ENCODE assay signal across 9 mouse cellular contexts in the genomic region with DNA sequence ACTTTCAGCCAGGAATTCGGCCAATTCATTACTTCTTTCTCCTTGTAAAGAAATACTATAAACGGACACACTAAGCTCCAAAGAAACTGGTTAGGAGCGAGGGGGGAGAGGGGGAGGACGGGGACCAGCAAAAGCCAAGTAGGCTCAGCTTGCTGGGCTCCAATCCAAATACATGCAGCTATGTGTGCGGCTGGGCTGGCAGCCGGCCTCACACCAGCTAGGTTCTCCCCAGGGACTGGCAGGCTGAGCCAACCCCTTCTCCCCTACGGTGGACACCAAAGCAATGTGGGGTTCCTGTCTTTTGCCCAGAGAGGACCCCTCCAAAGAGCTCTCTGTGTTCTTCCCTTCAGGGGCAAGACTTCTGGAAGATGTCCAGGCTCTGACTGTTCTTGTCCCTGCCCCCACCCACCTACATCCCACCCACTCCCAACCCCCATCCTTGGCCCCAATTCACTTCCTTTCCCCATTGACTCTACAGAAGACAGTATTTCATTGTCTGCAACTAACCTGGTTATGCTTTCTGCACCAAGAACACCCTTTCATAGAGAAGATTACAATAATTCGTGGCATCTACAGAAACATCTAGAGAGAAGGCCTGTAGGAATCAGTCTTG.
DNase-seq lines count a peak whose midpoint lies in the region; ATAC-seq lines count a peak whose summit lies in the region.
"Had no signal": no experiment of that assay in that cellular context is flagged by ENCODE, and none has a peak within 500 bp of the region (broad histone marks: within the 10 kb centered on the region; RNA-seq: fewer than 3 reads in every experiment).

No protein-coding gene starts in this region.

- peak overlapping the region; percentile 75 for H3K27ac ChIP-seq in forebrain, embryonic 16.5 days (ENCODE audit: low read length)
- peak overlapping the region; percentile 54 for H3K27ac ChIP-seq in midbrain, embryonic 15.5 days

- no peak overlapping the region for H3K4me3 ChIP-seq in forebrain, embryonic 16.5 days (replicated peaks; ENCODE audit: low read length)
- no peak overlapping the region for H3K4me3 ChIP-seq in midbrain, embryonic 15.5 days

- 16% methylated on average over 8 of the region's 8 CpGs for WGBS in forebrain, embryonic 16.5 days
- WGBS in midbrain, embryonic 15.5 days = 47% methylated on average over 8 of the region's 8 CpGs

- peak; percentile 94 for ATAC-seq in forebrain, embryonic 16.5 days
- peak; percentile 93 for ATAC-seq in midbrain, embryonic 15.5 days (replicated peaks)
- ATAC-seq: Patski had no signal

- DNase-seq in urinary bladder, postnatal 25 days (ENCODE audit: low spot score) = peak; percentile 10
- no peak for DNase-seq in urinary bladder, adult 2 months (ENCODE audit: low spot score)
- DNase-seq in heart, postnatal 10 days = peak; percentile 80 to 87
- DNase-seq in layer of hippocampus, postnatal 36 days = peak; percentile 34 to 49
- no peak for DNase-seq in embryo, embryonic 11 days
- DNase-seq in spleen, adult 12 weeks (ENCODE audit: low spot score) = no peak

- peaks cover 32% of the 10 kb centered on the region for H3K4me1 ChIP-seq in forebrain, embryonic 16.5 days (replicated peaks; ENCODE audit: control insufficient read depth, insufficient read depth, low read length)
- H3K4me1 ChIP-seq in midbrain, embryonic 15.5 days = peaks cover 18% of the 10 kb centered on the region

- H3K9ac ChIP-seq in forebrain, embryonic 16.5 days (replicated peaks; ENCODE audit: low read depth, low read length) = 0 out of 2 replicates have a peak overlapping the region, but pooled peaks have one; percentile 22
- no peak overlapping the region for H3K9ac ChIP-seq in midbrain, embryonic 15.5 days

- intact Hi-C loops in heart, postnatal 10 days (cut with DNase I) = no loop called here

- H3K36me3 ChIP-seq in forebrain, embryonic 16.5 days (ENCODE audit: control insufficient read depth, insufficient read depth) = no peaks in the 10 kb centered on the region
- H3K36me3 ChIP-seq in midbrain, embryonic 15.5 days (replicated peaks) = no peaks in the 10 kb centered on the region

- no peaks in the 10 kb centered on the region for H3K9me3 ChIP-seq in forebrain, embryonic 16.5 days (ENCODE audit: control insufficient read depth, low read length)
- H3K9me3 ChIP-seq in midbrain, embryonic 15.5 days = no peaks in the 10 kb centered on the region

- no peak overlapping the region for H3K4me2 ChIP-seq in forebrain, embryonic 16.5 days (ENCODE audit: low read length)
- H3K4me2 ChIP-seq in midbrain, embryonic 15.5 days = no peak overlapping the region

- no peaks in the 10 kb centered on the region for H3K27me3 ChIP-seq in forebrain, embryonic 16.5 days (replicated peaks; ENCODE audit: control insufficient read depth, insufficient read depth, low read length)
- no peaks in the 10 kb centered on the region for H3K27me3 ChIP-seq in midbrain, embryonic 15.5 days (replicated peaks)
- H3K27me3 ChIP-seq: Patski had no signal

Comparison
In these comparisons a context has a peak if more than half of its experiments do, and no peak if none do; other contexts are left out.
1. DNase-seq: peak in urinary bladder, postnatal 25 days (single experiment), heart, postnatal 10 days (2 of 2) and layer of hippocampus, postnatal 36 days (2 of 2); none in urinary bladder, adult 2 months (single experiment), embryo, embryonic 11 days (single experiment) and spleen, adult 12 weeks (single experiment).